ENCODE assay signal across 27 mouse cellular contexts in the genomic region with DNA sequence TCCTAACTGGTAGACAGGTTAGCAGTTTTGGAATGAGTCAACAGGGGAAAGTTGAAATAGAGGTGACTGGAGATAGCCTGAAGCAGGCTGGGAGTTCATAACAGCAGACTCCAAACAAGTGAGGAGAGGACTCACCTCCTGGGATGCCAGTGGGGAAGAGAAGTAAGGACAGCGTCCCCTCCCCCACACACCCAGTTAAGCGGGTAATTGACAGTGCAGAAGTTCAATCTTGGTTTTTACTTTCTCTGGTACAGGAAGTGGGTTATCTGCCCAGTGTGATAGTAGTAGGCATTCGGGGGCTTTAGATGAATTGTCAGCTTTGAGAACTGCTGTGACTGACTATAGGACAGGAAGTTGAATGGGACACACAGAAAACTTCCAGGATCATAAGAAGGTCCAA. TPM values are rescaled to one million over a fixed set of nuclear protein-coding genes. Genes with fewer than 3 reads are reported as not detected.
A peak's percentile ranks its signal among the peaks of the same experiment; 100 is the strongest.
DNase-seq lines count a peak whose midpoint lies in the region; ATAC-seq and TF ChIP-seq lines count a peak whose summit lies in the region.
"Had no signal": no experiment of that assay in that cellular context is flagged by ENCODE, and none has a peak within 500 bp of the region (broad histone marks: within the 10 kb centered on the region; RNA-seq: fewer than 3 reads in every experiment).

No protein-coding gene starts in this region.

- H3K36me3 ChIP-seq in CH12.LX (replicated peaks in 1 of 2; ENCODE audit: control insufficient read depth in 1 of 2, insufficient read depth in 1 of 2, low read length in 1 of 2), result no peaks in the 10 kb centered on the region
- H3K36me3 ChIP-seq: hindbrain, embryonic 12.5 days; intestine, embryonic 15.5 days; limb, embryonic 15.5 days had no signal

- H3K9ac ChIP-seq in CH12.LX (ENCODE audit: insufficient read depth, low read depth), result no peak overlapping the region
- H3K9ac ChIP-seq: hindbrain, embryonic 12.5 days; intestine, embryonic 15.5 days; limb, embryonic 15.5 days; liver, postnatal 0 days had no signal

- no peak overlapping the region for H3K4me2 ChIP-seq in CH12.LX (ENCODE audit: insufficient read depth, low read depth, poor library complexity, severe bottlenecking)
- H3K4me2 ChIP-seq: hindbrain, embryonic 12.5 days; intestine, embryonic 15.5 days; limb, embryonic 15.5 days had no signal

- no peak for TF ChIP-seq CTCF in CH12.LX (conservative IDR thresholded peaks at IDR 0.05 in 1 of 2, IDR thresholded peaks at IDR 0.05 in 1 of 2; ENCODE audit: low read depth in 2 of 2, low read length in 2 of 2)

- TF ChIP-seq RAD21 in CH12.LX (IDR thresholded peaks at IDR 0.05; ENCODE audit: low read depth, low read length), result no peak

- no peaks in the 10 kb centered on the region for H3K79me2 ChIP-seq in CH12.LX (replicated peaks; ENCODE audit: control insufficient read depth, extremely low read depth, insufficient read depth, poor library complexity, severe bottlenecking)

- dilution Hi-C loops in CH12.LX (cut with MboI; ENCODE audit: extremely low pct_ligation_motif_present, extremely low pct_unique_long_range_greater_than_20kb, low sequenced_read_pairs), result no loop called here

- no peak overlapping the region for H3K4me3 ChIP-seq in CH12.LX (replicated peaks in 1 of 3; ENCODE audit: low read depth in 2 of 3, low read length in 2 of 3, poor library complexity in 1 of 3)
- H3K4me3 ChIP-seq: hindbrain, embryonic 12.5 days; intestine, embryonic 15.5 days; limb, embryonic 15.5 days had no signal

- H3K27me3 ChIP-seq in CH12.LX (replicated peaks), result peaks cover 2% of the 10 kb centered on the region
- H3K27me3 ChIP-seq: hindbrain, embryonic 12.5 days; intestine, embryonic 15.5 days; limb, embryonic 15.5 days had no signal

- peak; percentile 47 for DNase-seq in A20 (ENCODE audit: low read depth, low spot score)
- peak; percentile 12 for DNase-seq in CH12.LX (ENCODE audit: extremely low read depth)
- peak; percentile 48 for DNase-seq in thymus, postnatal 0 days (ENCODE audit: low spot score)
- no peak for DNase-seq in testis, postnatal 10 days (ENCODE audit: low spot score)
- DNase-seq in embryo, embryonic 10 days (ENCODE audit: low spot score), result no peak
- DNase-seq in frontal cortex, adult 2 months (ENCODE audit: extremely low spot score in 1 of 2, low spot score in 1 of 2), result no peak
- no peak for DNase-seq in right cerebral cortex, postnatal 4 days
- DNase-seq: adrenal gland, postnatal 10 days; cerebellum, postnatal 14 days; gastrocnemius, postnatal 25 days; kidney, adult 9 months; kidney, postnatal 25 days; liver, postnatal 0 days; lung, postnatal 14 days; right cerebral cortex, adult 18-20 months had no signal

- TF ChIP-seq POLR2A in CH12.LX (IDR thresholded peaks at IDR 0.05; ENCODE audit: low read depth, low read length), result no peak

- H3K27ac ChIP-seq in CH12.LX (ENCODE audit: insufficient read depth, low read depth), result no peak overlapping the region
- H3K27ac ChIP-seq: hindbrain, embryonic 12.5 days; intestine, embryonic 15.5 days; limb, embryonic 15.5 days had no signal

- H3K9me3 ChIP-seq in CH12.LX (replicated peaks; ENCODE audit: low read length), result no peaks in the 10 kb centered on the region
- H3K9me3 ChIP-seq: hindbrain, embryonic 12.5 days; intestine, embryonic 15.5 days; limb, embryonic 15.5 days had no signal

- no peak for TF ChIP-seq EP300 in CH12.LX (IDR thresholded peaks at IDR 0.05; ENCODE audit: low read length)

- in situ Hi-C loops in CH12.LX (cut with MboI; ENCODE audit: low pct_ligation_motif_present, low pct_unique_long_range_greater_than_20kb, low sequenced_read_pairs), result no loop called here

- H3K4me1 ChIP-seq in CH12.LX (ENCODE audit: control insufficient read depth in 1 of 2, insufficient read depth in 2 of 2), result peaks cover 9 to 15% of the 10 kb centered on the region in 2 experiments; a peak in 3 of 4 replicates
- H3K4me1 ChIP-seq: hindbrain, embryonic 12.5 days; intestine, embryonic 15.5 days; limb, embryonic 15.5 days had no signal

- ATAC-seq in hematopoietic stem cell, adult 5-6 weeks (replicated peaks in 1 of 2; ENCODE audit: insufficient read depth in 1 of 2, low FRiP score in 2 of 2, low TSS enrichment in 1 of 2, low read depth in 1 of 2, poor library complexity in 2 of 2, severe bottlenecking in 2 of 2), result peak; percentile 17 to 48; a peak in 3 of 4 replicates
- ATAC-seq: intestine, embryonic 15.5 days; liver, postnatal 0 days had no signal

TF ChIP-seq in CH12.LX, 34 proteins besides CTCF, POLR2A, EP300 and RAD21:
- TF ChIP-seq MEF2A (IDR thresholded peaks at IDR 0.05; ENCODE audit: borderline replicate concordance, low read depth, low read length) (no peak), NRF1 (IDR thresholded peaks at IDR 0.05; ENCODE audit: low read depth, low read length) (no peak), MAX (IDR thresholded peaks at IDR 0.05; ENCODE audit: low read length) (no peak), JUND (conservative IDR thresholded peaks at IDR 0.05; ENCODE audit: low read depth, low read length) (peak; percentile 79), MYC (IDR thresholded peaks at IDR 0.05; ENCODE audit: low read depth, low read length) (no peak), SIN3A (IDR thresholded peaks at IDR 0.05; ENCODE audit: low read length) (no peak), RCOR1 (conservative IDR thresholded peaks at IDR 0.05; ENCODE audit: low read depth, low read length) (no peak), IRF4 (IDR thresholded peaks at IDR 0.05; ENCODE audit: low read depth, low read length) (peak; percentile 43; the same call in 1 of the 2 replicates), USF2 (conservative IDR thresholded peaks at IDR 0.05; ENCODE audit: low read depth, low read length) (no peak), ZMIZ1 (IDR thresholded peaks at IDR 0.05; ENCODE audit: low read depth, low read length) (no peak), JUN (IDR thresholded peaks at IDR 0.05; ENCODE audit: insufficient read depth, low read depth, low read length) (0 out of 2 replicates have a peak, but pooled peaks have one; percentile 28), HCFC1 (IDR thresholded peaks at IDR 0.05; ENCODE audit: low read depth, low read length) (no peak)

RNA-seq across cellular contexts. Expression of gene Sik2, which starts 11.5 kb away (rescaled TPM):
- total RNA-seq in CH12.LX (2012; rRNA removed), result 7.3 and 8.2 TPM in 2 replicates
- total RNA-seq in CH12.LX (2014; rRNA removed), result 1.9 and 2.0 TPM in 2 replicates
- polyA plus RNA-seq in CH12.LX (2012; ENCODE audit: insufficient read length, low read depth), result 4.4 and 6.0 TPM in 2 replicates
- total RNA-seq in hematopoietic stem cell, adult 5-6 weeks (2017), result 17.9 and 20.9 TPM in 2 replicates
- 12.1 and 12.4 TPM in 2 replicates for polyA plus RNA-seq in thymus, postnatal 0 days (2015; fragmentation: Nextera tagmentation; extraction: Ambion mirVana)
- polyA plus RNA-seq in frontal cortex, adult 2 months (2012; rRNA removed), result 18.0 and 22.4 TPM in 2 replicates

RNA-seq across cellular contexts. Expression of gene Btg4, which starts 40.4 kb away (rescaled TPM):
- total RNA-seq in CH12.LX (2012; rRNA removed) (not detected in 2 replicates), CH12.LX (2014; rRNA removed) (not detected in 2 replicates)
- polyA plus RNA-seq in CH12.LX (2012; ENCODE audit: insufficient read length, low read depth), result not detected in 2 replicates
- not detected in 2 replicates for total RNA-seq in hematopoietic stem cell, adult 5-6 weeks (2017)
- 0.12 and 0.17 TPM in 2 replicates for polyA plus RNA-seq in thymus, postnatal 0 days (2015; fragmentation: Nextera tagmentation; extraction: Ambion mirVana)
- polyA plus RNA-seq in frontal cortex, adult 2 months (2012; rRNA removed), result not detected in 2 replicates
- total RNA-seq: adrenal gland, postnatal 10 days; gastrocnemius, postnatal 25 days; heart, adult 8-10 months; layer of hippocampus, adult 8-10 months; left cerebral cortex, postnatal 36 days had no signal
- polyA plus RNA-seq: brain, embryonic 14.5 days; forebrain, embryonic 11.5 days; heart, embryonic 16.5 days; hindbrain, embryonic 12.5 days; intestine, embryonic 15.5 days; limb, embryonic 15.5 days; liver, postnatal 0 days; neural tube, embryonic 11.5 days; small intestine, adult 2 months had no signal

RNA-seq across cellular contexts. Expression of gene Layn, which starts 56.5 kb away (rescaled TPM):
- not detected in 2 replicates for total RNA-seq in CH12.LX (2012; rRNA removed)
- not detected in 2 replicates for total RNA-seq in CH12.LX (2014; rRNA removed)
- not detected in 2 replicates for polyA plus RNA-seq in CH12.LX (2012; ENCODE audit: insufficient read length, low read depth)
- 29.4 and 44.9 TPM in 2 replicates for total RNA-seq in hematopoietic stem cell, adult 5-6 weeks (2017)
- polyA plus RNA-seq in thymus, postnatal 0 days (2015; fragmentation: Nextera tagmentation; extraction: Ambion mirVana), result 2.1 and 2.8 TPM in 2 replicates
- 3.9 and 4.8 TPM in 2 replicates for polyA plus RNA-seq in frontal cortex, adult 2 months (2012; rRNA removed)

Comparison
In these comparisons a context has a peak if more than half of its experiments do, and no peak if none do; other contexts are left out.
1. DNase-seq: peak in A20 (single experiment), CH12.LX (single experiment) and thymus, postnatal 0 days (single experiment); none in testis, postnatal 10 days (single experiment), embryo, embryonic 10 days (single experiment), frontal cortex, adult 2 months (0 of 2) and right cerebral cortex, postnatal 4 days (single experiment).